In genomic region chr12:111539041-111539345, GRCm38 (mm10) we compare ENCODE assay signal across 7 mouse cellular contexts. TPM values are rescaled to one million over a fixed set of nuclear protein-coding genes. Genes with fewer than 3 reads are reported as not detected.
DNase-seq lines count a peak whose midpoint lies in the region; ATAC-seq and TF ChIP-seq lines count a peak whose summit lies in the region.

No protein-coding gene starts in this region.

- H3K9me3 ChIP-seq in neural tube, embryonic 11.5 days (ENCODE audit: control insufficient read depth, low read length): no peaks in the 10 kb centered on the region
- no peaks in the 10 kb centered on the region for H3K9me3 ChIP-seq in forebrain, embryonic 11.5 days (ENCODE audit: control insufficient read depth, low read length)
- H3K9me3 ChIP-seq in liver, embryonic 11.5 days (ENCODE audit: control insufficient read depth, low read length): no peaks in the 10 kb centered on the region
- no peaks in the 10 kb centered on the region for H3K9me3 ChIP-seq in stomach, postnatal 0 days (ENCODE audit: control insufficient read depth, low read length)

- no peaks in the 10 kb centered on the region for H3K27me3 ChIP-seq in neural tube, embryonic 11.5 days (ENCODE audit: control insufficient read depth, insufficient read depth, low read length)
- H3K27me3 ChIP-seq in forebrain, embryonic 11.5 days (ENCODE audit: control insufficient read depth, insufficient read depth, low read length): no peaks in the 10 kb centered on the region
- H3K27me3 ChIP-seq in liver, embryonic 11.5 days (replicated peaks; ENCODE audit: control insufficient read depth, insufficient read depth, low read length): no peaks in the 10 kb centered on the region
- H3K27me3 ChIP-seq in stomach, postnatal 0 days (ENCODE audit: control insufficient read depth, insufficient read depth, low read length): no peaks in the 10 kb centered on the region

- peaks cover 15% of the 10 kb centered on the region; the same call in 1 of the 2 replicates for H3K4me1 ChIP-seq in neural tube, embryonic 11.5 days (ENCODE audit: control insufficient read depth, insufficient read depth, low read length)
- peaks cover 6% of the 10 kb centered on the region; the same call in 1 of the 2 replicates for H3K4me1 ChIP-seq in forebrain, embryonic 11.5 days (replicated peaks; ENCODE audit: control insufficient read depth, insufficient read depth, low read length)
- H3K4me1 ChIP-seq in liver, embryonic 11.5 days (replicated peaks; ENCODE audit: control insufficient read depth, insufficient read depth, low read length): peaks cover 36% of the 10 kb centered on the region
- peaks cover 3% of the 10 kb centered on the region; the same call in 1 of the 2 replicates for H3K4me1 ChIP-seq in stomach, postnatal 0 days (replicated peaks; ENCODE audit: control insufficient read depth, insufficient read depth)

- intact Hi-C loops in left cerebral cortex, postnatal 25 days (cut with DNase I): no loop called here

- no peak for ATAC-seq in neural tube, embryonic 11.5 days (ENCODE audit: insufficient read depth, low FRiP score, low TSS enrichment)
- ATAC-seq in forebrain, embryonic 11.5 days (replicated peaks; ENCODE audit: low FRiP score): no peak
- ATAC-seq in liver, embryonic 11.5 days (replicated peaks; ENCODE audit: low FRiP score): no peak
- ATAC-seq in stomach, postnatal 0 days (ENCODE audit: low FRiP score, low TSS enrichment): no peak

- TF ChIP-seq EP300 in stomach, postnatal 0 days (optimal IDR thresholded peaks at IDR 0.05): no peak

- TF ChIP-seq CTCF in stomach, postnatal 0 days (IDR thresholded peaks at IDR 0.05; ENCODE audit: low read depth): no peak

- 2% methylated on average over 18 of the region's 18 CpGs for WGBS in neural tube, embryonic 11.5 days
- 2% methylated on average over 18 of the region's 18 CpGs for WGBS in forebrain, embryonic 11.5 days
- under 1% methylated on average over 18 of the region's 18 CpGs for WGBS in liver, embryonic 11.5 days
- WGBS in stomach, postnatal 0 days: 1% methylated on average over 18 of the region's 18 CpGs

- peak overlapping the region; percentile 95 for H3K4me3 ChIP-seq in neural tube, embryonic 11.5 days (ENCODE audit: low read depth, low read length)
- H3K4me3 ChIP-seq in forebrain, embryonic 11.5 days (ENCODE audit: low read depth, low read length): peak overlapping the region; percentile 97
- peak overlapping the region; percentile 98 for H3K4me3 ChIP-seq in liver, embryonic 11.5 days (ENCODE audit: low read depth, low read length)
- peak overlapping the region; percentile 99 for H3K4me3 ChIP-seq in stomach, postnatal 0 days (ENCODE audit: low read depth, low read length)

- peak overlapping the region; percentile 97 for H3K9ac ChIP-seq in neural tube, embryonic 11.5 days (ENCODE audit: low read length)
- H3K9ac ChIP-seq in forebrain, embryonic 11.5 days (ENCODE audit: low read length): peak overlapping the region; percentile 98
- peak overlapping the region; percentile 99 for H3K9ac ChIP-seq in liver, embryonic 11.5 days (ENCODE audit: low read depth, low read length)
- H3K9ac ChIP-seq in stomach, postnatal 0 days (ENCODE audit: low read length): peak overlapping the region; percentile 100

- H3K4me2 ChIP-seq in neural tube, embryonic 11.5 days (ENCODE audit: low read depth): peak overlapping the region; percentile 65
- H3K4me2 ChIP-seq in forebrain, embryonic 11.5 days (ENCODE audit: low read depth, low read length, severe bottlenecking): peak overlapping the region; percentile 88
- peak overlapping the region; percentile 94 for H3K4me2 ChIP-seq in liver, embryonic 11.5 days
- peak overlapping the region; percentile 89 for H3K4me2 ChIP-seq in stomach, postnatal 0 days (replicated peaks; ENCODE audit: low read depth)

- DNase-seq in neural tube, embryonic 11.5 days (ENCODE audit: low spot score): no peak
- DNase-seq in neural tube, embryonic 10.5 days (ENCODE audit: extremely low spot score, low spot score): no peak
- DNase-seq in forebrain, embryonic 11.5 days (ENCODE audit: low spot score): no peak
- DNase-seq in liver, embryonic 11.5 days (ENCODE audit: low spot score): no peak
- no peak for DNase-seq in stomach, postnatal 0 days (ENCODE audit: low spot score)
- no peak for DNase-seq in left cerebral cortex, postnatal 25 days (ENCODE audit: low spot score in 2 of 2)
- no peak for DNase-seq in ovary, postnatal 14 days (ENCODE audit: low spot score)

- H3K36me3 ChIP-seq in neural tube, embryonic 11.5 days (ENCODE audit: control insufficient read depth, insufficient read depth, low read length): peaks cover 12% of the 10 kb centered on the region
- peaks cover 14% of the 10 kb centered on the region for H3K36me3 ChIP-seq in forebrain, embryonic 11.5 days (ENCODE audit: control insufficient read depth, insufficient read depth, low read length)
- peaks cover 39% of the 10 kb centered on the region for H3K36me3 ChIP-seq in liver, embryonic 11.5 days (ENCODE audit: control insufficient read depth, insufficient read depth, low read length)
- H3K36me3 ChIP-seq in stomach, postnatal 0 days (ENCODE audit: control insufficient read depth, insufficient read depth, low read length): peaks cover 13% of the 10 kb centered on the region

- peak overlapping the region; percentile 95 for H3K27ac ChIP-seq in neural tube, embryonic 11.5 days (ENCODE audit: low read depth, low read length)
- H3K27ac ChIP-seq in forebrain, embryonic 11.5 days (ENCODE audit: low read depth, low read length): peak overlapping the region; percentile 95
- H3K27ac ChIP-seq in liver, embryonic 11.5 days (ENCODE audit: low read depth, low read length): peak overlapping the region; percentile 98
- peak overlapping the region; percentile 100 for H3K27ac ChIP-seq in stomach, postnatal 0 days (replicated peaks)

RNA-seq across cellular contexts. Expression of gene Eif5, which starts 1.2 kb away (rescaled TPM):
- 645 and 670 TPM in 2 replicates for polyA plus RNA-seq in neural tube, embryonic 11.5 days (2014; fragmentation: Nextera tagmentation; extraction: Ambion mirVana)
- polyA plus RNA-seq in forebrain, embryonic 11.5 days (2014; fragmentation: Nextera tagmentation; extraction: Ambion mirVana): 673 and 736 TPM in 2 replicates
- 623 and 628 TPM in 2 replicates for polyA plus RNA-seq in liver, embryonic 11.5 days (2014; fragmentation: Nextera tagmentation; extraction: Ambion mirVana)
- 448 and 455 TPM in 2 replicates for polyA plus RNA-seq in stomach, postnatal 0 days (2015; fragmentation: Nextera tagmentation; extraction: Ambion mirVana)
- total RNA-seq in left cerebral cortex, postnatal 25 days (2021): 100 to 1,000 TPM; 243 to 251 TPM

RNA-seq across cellular contexts. Expression of gene Mark3, which starts 35.3 kb away (rescaled TPM):
- polyA plus RNA-seq in neural tube, embryonic 11.5 days (2014; fragmentation: Nextera tagmentation; extraction: Ambion mirVana): 70.5 and 73.1 TPM in 2 replicates
- polyA plus RNA-seq in forebrain, embryonic 11.5 days (2014; fragmentation: Nextera tagmentation; extraction: Ambion mirVana): 69.1 and 81.1 TPM in 2 replicates
- polyA plus RNA-seq in liver, embryonic 11.5 days (2014; fragmentation: Nextera tagmentation; extraction: Ambion mirVana): 36.9 and 38.6 TPM in 2 replicates
- polyA plus RNA-seq in stomach, postnatal 0 days (2015; fragmentation: Nextera tagmentation; extraction: Ambion mirVana): 15.6 and 18.5 TPM in 2 replicates
- 100 to 1,000 TPM; 107 to 109 TPM for total RNA-seq in left cerebral cortex, postnatal 25 days (2021)

RNA-seq across cellular contexts. Expression of gene Gm266, which starts 53.4 kb away (rescaled TPM):
- 5.2 and 5.3 TPM in 2 replicates for polyA plus RNA-seq in neural tube, embryonic 11.5 days (2014; fragmentation: Nextera tagmentation; extraction: Ambion mirVana)
- 4.7 and 5.0 TPM in 2 replicates for polyA plus RNA-seq in forebrain, embryonic 11.5 days (2014; fragmentation: Nextera tagmentation; extraction: Ambion mirVana)
- 4.9 and 5.6 TPM in 2 replicates for polyA plus RNA-seq in liver, embryonic 11.5 days (2014; fragmentation: Nextera tagmentation; extraction: Ambion mirVana)
- 12.5 and 14.4 TPM in 2 replicates for polyA plus RNA-seq in stomach, postnatal 0 days (2015; fragmentation: Nextera tagmentation; extraction: Ambion mirVana)
- total RNA-seq in left cerebral cortex, postnatal 25 days (2021): 1 to 10 TPM; 3.2 to 4.5 TPM
